Mouse (Mus musculus) E14TG2a.4 (cell line): ENCODE data around the gene Ugt1a9.

ENCODE experiments used
- CTCF ChIP-seq: conservative IDR thresholded peaks from 2 replicates; pipeline ENCODE4 v1.5.1; 2014; ENCODE audit warnings: low read length
- NANOG ChIP-seq: IDR thresholded peaks from 2 replicates; pipeline ENCODE4 v1.6.1; 2014; ENCODE audit warnings: borderline replicate concordance, low read length, mixed read lengths
- POU5F1 ChIP-seq: IDR thresholded peaks from 2 replicates; pipeline ENCODE4 v1.6.1; 2014; ENCODE audit warnings: low read length, borderline replicate concordance

- TF ChIP-seq CTCF = no peak
- TF ChIP-seq NANOG = no peak
- TF ChIP-seq POU5F1 = no peak
Measured at GRCm38 (mm10) chr1:88070902-88071301, 302 bp downstream of the Ugt1a9 start.
